Mouse (Mus musculus): ENCODE data around the gene Prnd.

Prnd gene

DNA sequence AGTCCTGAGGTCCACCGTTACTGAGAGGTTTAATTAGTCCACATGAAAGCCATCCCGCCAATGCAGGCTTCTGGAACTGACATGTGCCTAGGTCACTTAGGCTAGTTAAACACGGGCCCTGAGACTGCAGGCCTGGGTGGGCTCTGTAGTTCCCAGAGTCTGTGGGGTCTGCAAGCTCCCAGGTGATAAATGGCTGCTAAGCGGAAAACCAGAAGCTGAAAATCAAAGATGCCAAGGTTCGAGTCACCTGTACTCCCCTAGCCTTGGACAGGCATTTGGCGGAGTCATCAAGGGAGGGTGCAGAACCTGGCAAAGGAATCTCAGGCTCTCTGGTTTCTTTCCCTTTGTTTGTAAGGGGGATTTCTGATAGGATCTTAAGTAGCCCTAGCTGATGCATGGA lies 9.2 kb upstream of the Prnd start:
- DNase-seq: no peak

DNA sequence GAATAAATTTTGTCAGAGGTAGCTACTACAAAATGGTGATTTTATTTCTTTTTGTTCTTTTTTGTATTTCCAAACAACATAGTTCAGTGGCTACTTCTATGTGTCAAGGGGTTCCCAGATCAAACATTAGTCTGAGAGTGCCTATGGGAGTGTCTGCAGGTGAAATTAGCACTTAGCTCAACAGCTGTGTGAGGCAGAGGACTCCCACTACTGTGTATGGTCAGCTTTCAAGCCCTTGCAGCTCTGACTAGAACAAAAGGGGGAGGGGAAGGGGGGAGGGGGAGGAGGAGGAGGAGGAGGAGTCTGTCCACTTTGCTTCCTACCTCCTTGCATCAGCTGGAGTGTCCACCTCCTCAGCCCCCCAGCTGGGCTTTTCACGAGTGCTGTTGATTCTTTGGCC lies 6.3 kb upstream of the Prnd start:
- DNase-seq: no peak

DNA sequence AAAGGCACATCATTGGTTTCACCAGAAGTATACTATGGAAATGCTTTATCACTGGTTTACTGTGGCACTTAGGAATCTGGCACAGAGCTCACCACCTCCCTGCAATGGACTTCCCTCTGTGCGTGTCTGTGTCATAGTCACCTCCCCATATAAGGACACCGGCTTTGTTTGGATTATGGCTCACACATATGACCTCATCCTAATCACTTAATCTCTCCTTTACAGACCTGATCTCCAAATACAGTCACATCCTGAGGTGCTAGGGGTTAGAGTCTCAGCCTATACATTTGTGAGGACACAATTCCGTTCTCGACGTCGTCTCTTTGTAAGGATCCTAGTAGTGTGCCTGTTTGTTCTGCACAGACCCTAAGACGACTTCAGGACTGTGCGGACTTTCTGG lies 5.4 kb upstream of the Prnd start:
- DNase-seq: no peak

DNA sequence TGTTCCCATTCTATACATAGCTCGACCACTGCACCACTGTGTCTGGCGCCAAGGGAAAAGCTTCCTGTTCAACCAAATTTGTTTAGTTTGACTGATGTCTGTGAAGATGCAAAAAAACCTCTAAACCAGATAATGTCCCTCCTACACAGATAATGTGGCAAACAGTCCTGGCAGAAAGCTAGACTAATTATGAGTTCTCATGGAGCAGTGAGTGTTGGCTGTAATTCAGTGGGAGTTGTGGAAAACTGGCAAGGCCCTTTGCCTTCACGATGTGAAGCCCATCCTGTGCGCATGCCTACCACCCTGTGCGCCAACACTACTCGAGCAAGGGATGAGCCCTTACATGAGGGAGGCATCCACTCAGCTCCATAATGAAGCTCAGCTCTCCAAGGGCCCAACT lies 4.9 kb upstream of the Prnd start:
- no peak for DNase-seq

DNA sequence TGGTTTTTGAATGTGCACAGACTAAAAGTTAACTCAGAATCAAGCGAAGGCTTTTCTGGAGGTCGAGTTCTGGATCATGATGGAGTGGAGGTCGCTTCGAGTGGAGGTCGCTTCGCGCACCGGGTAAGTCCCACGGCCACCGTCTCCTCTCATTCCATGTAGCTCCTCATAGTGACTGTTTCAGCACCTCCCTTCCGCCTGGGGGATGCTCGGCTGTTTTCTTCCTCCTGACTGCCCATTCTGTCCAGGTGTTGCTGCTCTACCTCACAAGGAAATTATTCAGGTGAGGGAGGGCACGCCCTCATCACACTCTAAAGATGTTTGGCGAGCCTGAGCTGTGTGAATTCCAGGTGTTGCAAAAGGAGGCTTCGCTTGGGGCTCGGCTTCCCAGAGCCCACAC lies 4.3 kb upstream of the Prnd start:
- DNase-seq: no peak

DNA sequence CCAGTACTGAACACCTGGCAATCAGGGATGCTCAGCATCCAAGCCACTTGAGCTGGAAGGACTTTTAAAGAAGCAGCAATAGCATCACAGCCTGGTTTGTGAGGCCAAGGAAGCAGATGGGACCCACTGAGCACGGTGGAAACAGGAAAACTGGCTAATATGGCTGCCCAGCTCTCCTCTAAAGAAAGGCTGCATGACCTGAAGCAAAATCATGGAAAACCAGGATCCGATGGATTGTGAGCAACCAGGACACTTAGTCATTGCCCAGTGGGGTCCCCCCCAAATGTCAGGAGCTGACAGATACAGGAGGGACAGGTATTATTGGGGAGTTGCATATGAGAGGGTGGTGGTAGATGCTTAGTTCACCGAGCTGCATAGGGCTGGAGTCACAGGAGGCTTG lies 2.5 kb upstream of the Prnd start:
- DNase-seq: no peak

DNA sequence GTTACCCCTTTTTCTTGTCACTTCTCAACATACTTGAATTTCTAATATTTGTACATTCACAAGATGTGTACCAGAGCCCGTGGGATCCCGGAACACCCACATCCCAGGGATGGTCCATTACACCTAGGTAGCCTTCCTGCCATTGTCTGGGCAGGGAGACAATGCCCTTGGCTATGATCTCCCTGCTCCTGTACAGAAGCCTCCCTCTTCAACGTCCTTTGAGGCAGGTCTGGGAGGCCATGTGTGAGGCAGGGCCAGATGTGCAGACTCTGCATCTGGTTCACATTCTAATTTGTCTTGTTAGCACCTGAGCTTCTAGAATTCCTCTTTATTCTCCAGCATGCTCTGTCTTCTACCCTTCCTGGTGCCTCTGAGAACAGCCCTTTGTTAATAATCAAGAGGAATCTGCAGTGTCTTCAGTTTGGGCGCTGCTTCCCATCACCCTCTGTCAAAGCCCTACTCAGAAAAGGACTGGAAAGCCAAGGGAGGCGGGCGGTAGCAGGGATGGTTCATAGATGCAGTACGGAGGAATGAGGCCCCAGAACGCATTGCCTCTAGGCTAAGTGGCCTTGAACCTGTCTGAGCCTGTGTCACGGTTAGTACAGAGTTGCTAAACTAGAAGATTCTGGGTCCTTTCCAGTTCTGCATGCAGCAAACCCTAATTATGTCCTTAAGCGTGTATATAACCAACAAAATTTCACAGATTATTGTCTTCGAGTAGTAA lies 1.6 kb upstream of the Prnd start:
- DNase-seq: no peak

DNA sequence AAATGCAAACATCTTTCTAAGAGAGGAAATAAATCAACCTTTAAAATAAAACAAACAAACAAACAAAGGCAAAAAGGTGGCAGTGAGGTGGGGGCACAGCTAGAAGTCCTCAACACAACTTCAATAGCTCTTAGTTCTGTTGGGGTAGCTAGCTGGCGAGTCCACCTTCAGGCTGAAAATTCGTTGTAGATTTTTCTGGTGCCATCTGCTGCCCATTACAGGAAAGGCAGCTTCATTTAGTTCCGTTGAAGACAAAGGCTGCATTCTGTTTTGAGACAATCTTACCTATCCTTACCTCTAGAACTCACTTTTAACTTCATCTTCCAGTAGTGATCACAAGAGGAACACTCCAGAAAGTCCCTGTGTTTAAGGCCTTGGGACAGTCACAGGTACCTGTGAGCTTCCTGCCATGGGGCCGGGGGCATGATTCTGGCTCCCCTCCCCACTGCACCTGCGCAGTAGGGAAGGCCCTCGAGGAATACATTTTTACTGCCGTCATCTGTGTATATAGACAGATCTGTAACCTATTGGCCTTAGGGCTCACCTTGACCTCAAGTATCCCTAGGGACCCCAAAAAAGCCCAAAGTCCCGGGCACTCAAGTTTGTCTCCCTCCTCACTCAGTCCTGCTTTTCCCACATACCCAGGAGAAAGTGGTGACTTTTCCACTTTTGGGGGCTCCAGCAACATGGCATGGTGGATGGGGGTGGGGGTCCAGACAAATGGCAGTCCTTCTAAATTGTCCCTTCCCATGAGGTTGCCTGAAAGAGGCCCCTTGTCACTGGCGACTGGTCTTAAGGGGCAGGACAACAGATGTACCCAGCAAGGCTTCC lies 679 bp upstream of the Prnd start:
- peak; percentile 27 to 44 for DNase-seq

DNA sequence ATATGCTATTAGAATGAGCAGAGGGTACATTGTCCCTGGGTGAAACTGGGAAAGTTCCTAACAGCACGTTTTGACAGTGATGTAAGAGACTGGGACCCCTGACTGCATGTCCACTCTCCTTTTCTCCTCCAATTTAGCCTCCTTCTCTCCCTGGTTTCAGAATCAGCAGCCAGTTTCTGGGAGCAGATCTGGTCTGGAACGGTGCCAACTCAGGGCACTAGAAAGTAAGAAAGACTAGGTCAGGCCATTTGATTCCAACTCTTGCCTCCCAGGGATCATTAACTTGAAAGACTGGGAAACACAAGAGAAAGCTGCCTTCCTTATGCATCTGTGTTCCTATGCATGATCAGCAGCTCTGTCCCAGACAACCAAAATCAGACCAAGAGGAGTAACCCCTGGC lies 1.8 kb downstream of the Prnd start:
- DNase-seq: no peak

DNA sequence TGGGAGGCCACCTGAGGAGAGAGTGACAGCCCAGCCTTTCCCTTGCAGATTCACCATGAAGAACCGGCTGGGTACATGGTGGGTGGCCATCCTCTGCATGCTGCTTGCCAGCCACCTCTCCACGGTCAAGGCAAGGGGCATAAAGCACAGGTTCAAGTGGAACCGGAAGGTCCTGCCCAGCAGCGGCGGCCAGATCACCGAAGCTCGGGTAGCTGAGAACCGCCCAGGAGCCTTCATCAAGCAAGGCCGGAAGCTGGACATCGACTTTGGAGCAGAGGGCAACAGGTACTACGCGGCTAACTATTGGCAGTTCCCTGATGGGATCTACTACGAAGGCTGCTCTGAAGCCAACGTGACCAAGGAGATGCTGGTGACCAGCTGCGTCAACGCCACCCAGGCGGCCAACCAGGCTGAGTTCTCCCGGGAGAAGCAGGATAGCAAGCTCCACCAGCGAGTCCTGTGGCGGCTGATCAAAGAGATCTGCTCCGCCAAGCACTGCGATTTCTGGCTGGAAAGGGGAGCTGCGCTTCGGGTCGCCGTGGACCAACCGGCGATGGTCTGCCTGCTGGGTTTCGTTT lies 2.4 kb downstream of the Prnd start:
- DNase-seq: no peak

DNA sequence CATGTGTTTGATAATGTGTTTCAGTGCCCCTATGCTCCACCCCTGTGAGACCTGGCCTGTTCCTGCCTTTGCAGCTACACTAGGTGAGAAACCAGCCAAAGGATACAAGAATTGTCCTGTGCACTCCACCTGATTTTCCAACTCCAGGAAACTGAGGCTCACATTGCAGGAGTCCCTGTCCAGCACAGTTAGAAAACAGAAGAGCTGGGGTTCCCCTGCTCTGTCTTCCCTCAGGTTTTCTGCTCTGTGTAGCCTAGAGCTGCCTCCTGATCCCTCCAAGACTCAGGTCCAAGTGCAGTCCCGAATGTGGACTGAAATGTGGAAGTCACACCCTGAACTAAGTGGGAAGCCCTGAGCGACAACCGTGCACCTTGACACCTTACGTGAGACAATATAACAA lies 3.0 kb downstream of the Prnd start:
- DNase-seq: no peak

DNA sequence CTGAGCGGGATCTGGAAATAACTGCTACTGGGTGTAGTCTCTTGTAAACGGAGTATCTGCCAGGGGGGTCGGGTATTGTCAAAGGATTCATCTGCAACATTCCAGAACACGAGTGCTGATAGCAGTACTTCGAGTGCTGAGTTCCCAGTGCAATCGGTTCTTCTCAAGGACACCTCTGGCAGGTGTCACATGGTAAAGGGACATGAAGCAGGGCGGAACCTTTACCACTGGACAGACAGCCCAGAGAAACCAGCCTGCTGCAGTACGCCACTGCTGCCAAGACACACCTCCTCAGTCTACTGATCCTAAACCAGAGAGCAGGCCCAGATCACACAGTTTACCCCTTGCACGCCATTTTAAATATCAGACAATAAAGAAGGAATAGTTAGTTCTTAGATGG lies 4.2 kb downstream of the Prnd start:
- no peak for DNase-seq

DNA sequence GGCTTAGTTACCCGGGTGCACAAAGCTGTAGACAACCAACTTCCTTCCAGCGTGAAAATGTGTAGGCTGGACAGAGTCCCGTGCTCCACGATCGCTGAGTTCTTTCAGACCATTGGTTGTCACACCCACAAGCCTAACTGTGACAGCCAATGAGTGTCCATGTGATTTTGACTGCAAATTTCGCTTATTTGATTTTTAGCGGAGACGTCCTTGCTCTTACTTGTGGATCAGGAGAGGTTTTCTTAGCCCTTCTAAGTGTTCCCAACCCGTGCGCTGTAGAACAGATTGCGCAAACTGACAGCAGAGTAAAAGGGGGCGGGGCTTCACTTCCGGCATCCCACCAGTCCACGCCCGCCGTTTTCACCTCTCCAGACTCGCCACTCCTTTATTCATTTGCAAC lies 4.6 kb downstream of the Prnd start:
- DNase-seq: peak; percentile 46 to 52

DNA sequence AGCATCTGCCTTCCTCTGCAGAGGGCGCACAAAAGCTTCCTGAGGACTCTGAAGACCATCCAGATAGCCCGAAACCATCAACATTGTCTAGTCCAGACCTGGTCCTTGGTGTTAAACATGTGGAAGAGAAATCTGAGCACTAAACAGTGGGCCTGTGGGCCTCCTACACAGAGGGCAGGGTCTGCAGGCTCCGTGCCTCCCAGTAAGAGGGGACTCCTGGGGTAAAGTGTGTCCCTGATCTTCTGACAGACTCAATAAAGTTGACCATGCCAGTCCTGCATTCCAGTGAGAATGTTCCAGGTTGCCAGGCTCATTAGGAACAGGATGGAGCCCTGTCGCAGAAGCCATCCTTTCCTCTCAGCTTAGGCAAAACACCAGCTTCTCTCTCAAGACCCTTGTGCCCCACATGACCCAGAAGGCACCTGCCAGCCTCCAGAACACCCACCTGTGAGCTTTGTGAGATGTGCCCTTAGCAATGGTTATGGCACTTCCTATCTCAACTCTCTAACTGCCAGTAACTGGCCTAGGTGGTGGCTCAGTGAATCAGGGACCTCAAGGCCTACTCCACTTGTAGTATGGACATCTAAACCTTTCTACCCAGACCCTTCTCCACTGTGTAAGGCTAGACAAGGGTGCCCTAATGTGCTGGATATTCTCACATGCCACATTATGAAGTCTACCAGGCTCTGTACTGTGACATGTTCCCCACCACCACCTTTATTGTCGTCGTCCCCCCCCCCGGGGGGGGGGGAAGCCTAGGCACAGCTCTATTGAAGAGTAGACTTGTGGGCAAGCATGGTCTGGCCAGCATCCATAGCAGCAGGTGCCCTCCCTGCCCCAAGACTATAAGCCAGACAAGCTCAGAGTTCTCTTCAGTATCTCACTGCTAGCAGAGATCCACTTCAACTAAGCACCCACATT lies 5.9 kb downstream of the Prnd start:
- DNase-seq: no peak

DNA sequence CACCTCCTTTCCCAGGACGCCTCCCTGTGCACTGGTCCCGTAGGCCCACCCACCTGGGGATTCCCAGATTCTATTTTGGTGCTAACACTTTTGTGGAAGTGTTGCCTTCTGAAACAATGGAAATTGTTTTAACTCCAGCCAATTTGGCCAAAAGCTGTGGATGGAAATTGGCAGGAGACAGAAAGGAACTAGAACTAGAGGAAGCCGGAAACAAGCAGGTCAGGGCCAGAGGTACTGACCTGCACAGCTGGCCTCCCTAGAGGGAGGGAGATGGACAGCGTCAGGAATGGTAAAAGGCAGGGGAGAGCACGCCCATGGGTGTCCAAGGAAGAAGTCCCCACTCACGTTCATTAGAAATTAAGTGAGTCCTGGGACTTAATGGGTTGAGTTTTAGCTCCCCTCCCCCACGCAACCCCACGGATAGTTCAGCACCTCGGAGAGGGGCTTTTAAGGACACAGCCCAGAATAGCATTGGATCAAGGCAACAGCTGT lies 7.1 kb downstream of the Prnd start:
- DNase-seq: no peak

DNA sequence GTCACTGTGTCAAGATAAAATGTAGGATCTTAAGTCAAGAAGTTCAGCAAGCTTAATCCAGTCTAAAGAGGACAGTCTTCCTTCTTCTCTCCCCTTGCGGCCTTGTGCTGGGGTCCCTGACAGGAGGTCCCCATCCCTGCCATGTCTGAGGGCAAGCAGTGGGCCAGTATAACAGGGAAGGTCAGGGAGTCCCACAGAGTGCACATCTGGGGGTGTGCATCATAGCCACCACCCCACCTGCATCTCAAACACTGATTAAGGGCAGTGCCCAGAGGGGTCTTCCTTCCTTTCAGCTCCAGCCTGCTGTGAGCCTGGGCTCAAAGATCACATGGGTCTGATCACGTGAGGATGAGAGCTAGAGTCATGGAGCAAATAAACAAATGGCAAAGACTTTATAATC lies 11.0 kb downstream of the Prnd start:
- no peak for DNase-seq

DNA sequence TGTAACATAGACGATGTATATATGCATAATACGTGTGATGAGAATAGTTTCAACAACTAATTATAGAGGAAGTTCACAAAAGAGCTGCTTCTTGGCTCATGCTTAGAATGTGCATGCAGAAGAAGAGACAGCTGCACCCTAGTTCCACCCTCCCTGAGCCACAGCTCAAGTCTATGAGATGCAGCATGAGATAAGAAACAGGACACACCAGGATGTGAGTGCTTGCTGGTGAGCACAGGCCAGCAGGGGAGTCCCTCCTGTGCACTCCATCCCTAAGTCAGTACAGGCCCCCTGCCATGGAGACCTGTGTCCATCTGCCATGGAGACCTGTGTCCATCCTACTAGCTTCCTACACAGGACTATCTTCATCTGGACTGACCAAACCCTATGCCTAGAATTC lies 19.9 kb downstream of the Prnd start:
- no peak for DNase-seq

DNA sequence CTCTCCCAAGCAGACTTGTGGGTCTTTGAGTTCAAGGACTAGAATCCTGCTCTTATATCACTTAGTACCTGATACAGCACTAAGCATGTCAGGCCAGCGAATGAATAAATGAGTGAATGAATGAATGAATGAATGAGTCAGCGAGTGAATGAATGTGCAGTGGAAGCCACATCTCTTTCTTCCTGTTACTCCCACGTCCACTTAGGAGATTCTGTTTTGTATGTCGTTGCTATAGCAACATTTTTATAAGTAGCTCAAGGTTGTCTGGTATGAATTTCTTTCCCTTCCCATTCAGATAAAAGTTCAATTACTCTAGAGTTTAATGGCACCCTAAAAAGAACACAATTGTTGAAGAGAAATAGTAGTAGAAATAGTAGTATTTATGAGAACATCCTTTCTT lies 20.4 kb downstream of the Prnd start:
- DNase-seq: no peak

DNA sequence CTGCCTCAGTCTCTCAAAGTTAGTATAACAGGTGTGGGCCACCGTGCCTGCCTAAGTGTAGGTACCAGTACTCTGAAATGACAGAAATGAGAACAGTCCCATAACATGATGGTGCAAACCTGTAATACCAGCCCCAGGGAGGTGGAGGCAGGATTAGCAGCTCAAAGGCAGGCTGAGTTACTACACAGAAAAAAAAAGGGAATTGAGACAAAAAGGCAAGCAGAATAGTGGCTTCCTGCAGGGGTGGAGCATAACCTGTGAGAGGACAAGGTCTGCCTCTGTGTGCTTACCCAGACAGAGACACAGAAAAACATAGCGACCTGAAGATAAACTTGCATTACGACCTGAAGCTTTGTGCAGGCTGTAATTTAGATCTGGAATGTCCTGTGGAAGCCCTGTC lies 26.0 kb downstream of the Prnd start:
- DNase-seq: no peak

DNA sequence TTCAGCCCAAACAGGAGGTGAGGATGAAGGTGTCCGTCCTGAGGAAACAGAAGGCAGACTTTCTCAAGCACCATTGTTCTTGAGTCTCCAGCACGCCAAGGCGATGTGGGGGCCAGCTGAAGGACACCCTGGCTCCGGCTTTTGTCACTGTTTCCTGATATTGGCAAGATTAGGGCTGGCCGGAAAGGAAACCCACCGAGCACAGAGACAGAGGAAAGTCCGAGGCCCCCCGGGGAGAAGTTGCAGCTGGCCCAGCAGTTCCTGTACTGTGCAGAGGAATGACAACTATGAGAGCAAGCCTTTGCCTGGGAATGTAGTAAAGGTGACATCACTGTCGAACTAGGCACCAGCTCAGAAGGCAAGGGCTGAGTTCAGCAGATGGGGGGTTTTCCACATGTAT lies 30.2 kb downstream of the Prnd start:
- no peak for DNase-seq

DNA sequence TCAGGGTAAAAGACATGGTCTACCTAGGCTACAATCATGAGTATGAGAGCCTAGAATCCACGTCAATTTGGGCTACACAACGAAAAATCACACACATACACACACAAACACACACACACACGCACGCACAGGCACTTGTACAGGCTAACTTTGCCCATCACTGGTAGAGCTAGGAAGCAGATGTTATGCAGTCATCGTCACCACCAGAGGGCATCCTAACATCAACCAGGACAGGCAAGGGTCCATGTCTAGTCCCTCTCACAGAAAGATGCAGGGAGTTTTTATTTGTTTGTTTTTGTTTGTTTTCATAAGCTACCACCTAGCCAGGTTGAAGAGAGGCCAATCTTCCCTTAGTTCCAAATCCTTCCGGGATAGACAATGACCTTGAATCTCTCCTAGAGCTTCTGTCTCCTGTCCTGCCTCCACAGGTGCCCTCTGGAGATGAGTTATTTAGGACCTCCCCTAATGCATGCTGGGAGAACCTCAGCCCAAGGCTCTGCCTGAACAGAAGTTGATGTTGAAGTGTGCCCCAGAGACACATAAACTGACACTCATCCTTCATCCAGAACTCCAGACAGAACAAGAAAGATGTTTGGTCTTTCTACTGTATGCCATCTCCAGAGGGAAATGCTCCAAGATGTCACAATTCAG lies 32.0 kb downstream of the Prnd start:
- DNase-seq: peak; percentile 51 to 58

DNA sequence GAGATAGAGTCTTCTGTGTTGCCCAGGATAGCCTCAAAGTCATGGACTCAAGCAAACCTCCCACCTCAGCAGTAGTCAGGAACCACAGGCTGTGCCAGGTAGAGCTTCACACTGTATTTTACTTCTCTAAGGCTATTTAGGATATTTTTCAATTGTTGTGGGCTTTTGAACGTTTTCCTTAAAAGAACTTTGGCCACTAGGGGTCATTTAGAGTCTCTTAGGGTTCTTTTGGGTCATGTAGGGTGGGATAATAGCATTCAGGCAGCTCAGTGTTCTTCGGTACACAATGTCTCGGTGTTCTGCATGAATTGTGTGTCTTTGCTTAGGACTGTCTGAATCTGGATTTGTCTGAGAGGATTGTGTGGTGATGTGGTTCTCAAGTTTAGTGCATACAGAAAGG lies 37.3 kb downstream of the Prnd start:
- DNase-seq: no peak

Data from thymus, postnatal 36 days (tissue).